Mouse (Mus musculus) adrenal gland, adult 18-20 months (tissue): ENCODE data around the gene Kpna1. TPM values are rescaled to one million over a fixed set of nuclear protein-coding genes. Genes with fewer than 3 reads are reported as not detected.

Source experiments
- DNase-seq, 2 experiments: peaks; one replicate each; pipeline ENCODE4 v3.0.0; 2021 to 2022; ENCODE audit warnings: low spot score in 2 of 2
- total RNA-seq, 2 experiments: library from RNA; stranded (reverse); gene quantifications; 1 replicate in 1 of 2; 2 replicates in 1 of 2; pipeline ENCODE4 v1.2.3; 2021

Kpna1 gene
- total RNA-seq, 2 experiments from 2014 or later, result 77.6 to 101 TPM

DNA sequence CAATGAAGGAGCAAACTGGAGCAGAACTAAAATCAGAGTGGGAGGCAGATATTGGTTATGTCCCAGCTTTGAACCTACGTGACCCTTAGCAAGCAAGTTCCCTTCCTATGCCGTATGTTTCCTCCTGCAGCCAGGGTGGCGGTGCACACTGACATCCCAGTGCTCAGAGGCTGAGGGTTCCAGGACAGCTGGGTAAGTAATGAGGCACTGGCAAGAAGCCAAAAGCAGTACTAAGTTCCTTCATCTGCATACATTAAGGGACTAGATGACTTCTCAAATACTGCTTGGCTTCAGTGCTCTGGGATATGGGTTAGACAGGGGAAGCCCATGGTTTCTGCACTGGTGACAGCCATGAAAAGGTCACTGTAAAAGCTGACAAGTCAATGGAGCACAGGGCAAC, 89.8 kb downstream of the Kpna1 start:
- DNase-seq, result no peak

DNA sequence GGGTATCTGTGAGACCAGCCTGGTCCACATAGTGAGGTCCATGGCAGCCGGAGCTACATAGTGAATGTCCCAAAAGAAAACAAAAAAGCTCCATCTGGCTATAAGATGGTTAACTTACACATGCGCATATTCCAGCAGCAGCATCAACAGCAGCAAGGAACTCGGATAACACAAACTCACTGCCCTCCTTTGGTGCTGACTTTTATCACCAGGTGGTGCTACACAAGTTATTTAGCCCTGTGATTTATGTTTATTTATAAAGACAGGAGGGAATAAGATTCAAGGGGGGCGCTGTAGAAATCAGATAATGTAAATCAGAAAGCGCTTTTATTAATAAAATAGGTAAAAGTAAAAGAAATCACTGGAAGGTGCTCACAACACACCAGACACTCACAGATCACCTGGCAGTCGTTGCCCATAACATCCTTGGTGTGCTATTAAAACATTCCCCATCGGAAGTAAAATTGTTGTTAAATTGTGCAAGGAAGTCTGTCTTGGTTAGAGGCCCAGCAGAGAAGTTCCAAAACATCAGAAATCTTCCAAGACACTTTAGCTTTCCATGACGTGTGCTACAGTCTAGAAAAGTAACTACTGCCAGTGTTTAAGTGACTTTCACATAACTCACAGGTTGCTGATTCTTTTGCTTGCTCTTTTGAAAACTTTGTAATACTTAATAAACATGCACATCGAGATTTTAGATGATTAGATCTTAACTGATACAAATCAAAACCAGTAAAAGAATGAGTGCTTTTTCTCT, 91.4 kb downstream of the Kpna1 start:
- DNase-seq, result no peak

DNA sequence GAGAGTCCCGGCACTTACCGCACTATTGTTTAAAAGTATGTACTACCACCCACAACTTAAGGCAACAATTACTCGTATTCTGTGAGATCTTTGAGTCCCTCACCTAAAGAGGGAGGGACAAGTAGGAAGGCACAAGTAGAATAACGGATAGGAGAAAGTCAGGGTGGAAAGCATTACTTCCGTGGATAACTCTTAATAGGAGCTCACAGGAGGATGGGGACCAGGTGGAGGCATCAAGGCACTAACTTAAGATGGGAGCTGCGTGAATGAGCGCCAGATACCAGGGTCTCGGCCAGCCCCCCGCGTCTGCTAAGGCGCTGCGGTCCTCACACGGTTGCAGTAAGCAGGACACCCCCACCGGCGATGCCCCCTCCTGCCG, 92.5 kb downstream of the Kpna1 start:
- DNase-seq, result no peak

DNA sequence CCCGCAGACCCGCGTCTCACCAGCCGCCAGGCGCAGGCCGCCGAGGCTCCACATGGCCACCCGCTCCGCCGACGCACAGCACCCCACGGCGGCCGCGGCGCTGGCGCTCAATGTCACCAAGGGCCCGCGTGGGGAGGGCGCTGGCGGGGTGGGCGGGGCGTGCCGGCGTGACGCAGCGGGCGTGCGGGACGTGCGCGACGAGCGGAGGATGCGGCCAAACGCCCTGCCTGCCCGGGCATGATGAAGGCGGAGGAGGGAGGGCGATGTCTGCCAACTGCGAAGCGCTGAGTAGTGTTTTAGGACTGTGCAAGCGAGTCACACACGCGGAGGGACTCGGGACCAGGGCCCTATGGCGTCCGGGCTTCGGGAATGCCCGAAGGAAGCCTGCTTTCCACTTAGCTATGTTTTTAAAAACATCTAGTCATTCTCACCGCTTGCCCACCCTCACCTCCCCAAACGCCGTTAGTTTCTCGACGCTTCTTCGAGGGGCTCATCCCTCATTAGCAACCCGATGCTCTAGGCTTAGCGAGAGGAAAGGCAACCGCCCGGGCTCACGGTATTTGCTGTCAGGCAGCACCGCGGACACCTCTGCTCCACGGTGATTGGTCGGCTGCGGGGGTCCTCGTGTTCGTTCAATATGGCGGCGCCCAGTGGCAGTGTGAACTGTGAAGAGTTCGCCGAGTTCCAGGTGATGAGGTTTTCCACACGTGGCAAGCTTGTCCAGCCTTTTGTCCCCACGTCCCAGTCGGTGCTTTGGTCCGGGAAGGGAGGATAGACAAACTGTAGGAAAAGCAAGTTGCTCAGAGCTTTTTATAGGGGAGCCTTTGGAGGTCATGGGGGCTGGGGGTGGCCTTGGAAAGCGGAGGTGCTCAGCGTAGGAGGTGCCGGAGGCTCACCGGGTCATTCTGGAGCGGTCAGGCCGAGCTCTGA, 93.2 kb downstream of the Kpna1 start, which contains the start of the genes Fam162a and Ccdc58:
Gene Fam162a (minus strand): TSS at position 145 of the 930 bp plus-strand sequence.
Gene Ccdc58 (plus strand): TSS at position 236 of the 930 bp plus-strand sequence.
- peak; percentile 92 to 93 for DNase-seq

DNA sequence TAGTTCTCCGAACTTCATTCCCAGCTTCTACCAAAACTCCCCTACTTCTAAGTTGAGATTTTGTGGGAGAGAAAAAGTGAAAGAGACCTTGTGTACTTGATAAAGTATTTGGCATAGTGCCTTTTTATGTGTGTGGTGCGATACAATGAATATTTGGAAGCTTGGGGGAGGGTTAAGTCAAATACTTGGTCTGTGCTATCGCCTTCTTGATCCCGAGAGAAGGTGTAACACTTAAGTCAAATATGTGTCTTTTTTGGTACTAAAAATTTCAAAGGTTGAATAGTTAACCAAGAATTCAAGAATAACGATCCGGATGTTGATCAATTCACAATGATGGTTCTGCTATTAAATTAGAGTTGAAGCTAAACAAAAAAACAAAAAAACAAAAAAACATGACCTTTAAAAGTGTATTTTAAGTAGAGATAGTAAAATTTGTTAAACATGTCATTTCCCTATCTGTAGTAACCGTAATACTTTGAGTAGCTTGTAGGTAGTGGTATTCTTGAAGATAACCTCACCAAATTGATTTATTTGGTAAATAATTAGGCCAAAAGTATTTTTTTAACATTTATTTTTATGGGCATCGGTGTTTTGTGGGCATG, 94.0 kb downstream of the Kpna1 start:
- DNase-seq, result no peak

DNA sequence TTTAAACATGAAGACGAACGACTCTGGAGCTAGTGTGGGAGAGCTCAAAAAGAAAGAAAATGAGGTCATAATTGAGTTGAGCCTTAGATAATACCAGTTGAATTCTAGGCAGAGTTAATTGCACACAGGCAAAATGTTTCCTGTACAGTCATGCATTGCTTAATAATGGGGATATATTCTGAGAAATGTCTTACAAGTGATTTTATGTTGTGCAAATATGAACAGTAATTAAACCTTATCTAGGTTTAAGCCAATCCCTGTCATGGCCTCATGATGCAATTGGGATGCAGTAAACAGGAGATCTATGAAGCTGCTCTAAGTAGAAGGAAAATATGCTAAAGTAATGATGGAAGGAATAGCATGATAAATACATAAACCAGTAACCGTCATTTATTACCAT, 96.2 kb downstream of the Kpna1 start:
- no peak for DNase-seq

DNA sequence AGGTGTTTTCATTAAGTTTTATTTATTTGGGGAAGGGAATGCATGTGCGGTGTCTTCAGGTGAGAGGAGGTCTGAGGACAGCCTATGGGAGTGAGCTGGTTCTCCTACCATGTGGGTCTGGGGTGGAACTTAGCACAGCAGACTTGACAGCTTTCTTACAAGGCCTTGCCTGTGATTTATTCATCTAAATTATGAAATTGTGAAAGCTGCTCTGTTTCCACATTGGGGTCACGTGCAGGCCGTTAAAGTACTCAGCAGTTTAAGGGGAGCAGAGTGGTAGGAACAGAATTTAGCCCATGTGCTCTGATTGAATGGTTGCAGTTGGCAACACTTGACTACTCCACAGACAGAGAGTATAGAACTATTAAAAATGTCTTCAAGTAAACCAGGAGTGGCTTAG, 101.4 kb downstream of the Kpna1 start:
- no peak for DNase-seq

Other genes with a start within 250 kb of the Kpna1 start
- 10 to 100 TPM; 28.1 to 33.2 TPM for gene Dirc2, start 209.4 kb upstream of the Kpna1 start, total RNA-seq
- gene Hspbap1, start 208.4 kb upstream of the Kpna1 start, total RNA-seq, result 1 to 10 TPM; 3.5 to 4.9 TPM
- 10 to 100 TPM; 10.7 to 12.7 TPM for gene Parp14, start 107.2 kb upstream of the Kpna1 start, total RNA-seq
- gene Parp9, start 40.3 kb upstream of the Kpna1 start, total RNA-seq, result 10 to 100 TPM; 11.8 to 13.9 TPM
- gene Dtx3l, start 39.6 kb upstream of the Kpna1 start, total RNA-seq, result 1 to 10 TPM; 6.8 to 9.8 TPM
- gene Wdr5b, start 62.4 kb downstream of the Kpna1 start, total RNA-seq, result 1 to 10 TPM; 2.8 to 3.9 TPM
- gene Fam162a, start 92.8 kb downstream of the Kpna1 start, total RNA-seq, result 100 to 1,000 TPM; 165 to 228 TPM
- 10 to 100 TPM; 27.8 to 39.0 TPM for gene Ccdc58, start 92.9 kb downstream of the Kpna1 start, total RNA-seq
- gene Csta1, start 152.5 kb downstream of the Kpna1 start, total RNA-seq, result not detected
- not detected for gene Stfa2l1, start 178.1 kb downstream of the Kpna1 start, total RNA-seq
- gene Gm5483, start 205.5 kb downstream of the Kpna1 start, total RNA-seq, result not detected
- not detected for gene Gm5416, start 231.7 kb downstream of the Kpna1 start, total RNA-seq
- gene 2010005H15Rik, start 242.7 kb downstream of the Kpna1 start, total RNA-seq, result 1 to 10 TPM in 1 of 2 experiments, not detected in 1; 8.4 TPM